Mouse (Mus musculus): ENCODE results near the gene Trim45. TPM values are rescaled to one million over a fixed set of nuclear protein-coding genes. Genes with fewer than 3 reads are reported as not detected.

Gene Trim45
- total and polyA plus RNA-seq, 3 experiments = 2.5 to 3.7 TPM; not detected in 1

DNA sequence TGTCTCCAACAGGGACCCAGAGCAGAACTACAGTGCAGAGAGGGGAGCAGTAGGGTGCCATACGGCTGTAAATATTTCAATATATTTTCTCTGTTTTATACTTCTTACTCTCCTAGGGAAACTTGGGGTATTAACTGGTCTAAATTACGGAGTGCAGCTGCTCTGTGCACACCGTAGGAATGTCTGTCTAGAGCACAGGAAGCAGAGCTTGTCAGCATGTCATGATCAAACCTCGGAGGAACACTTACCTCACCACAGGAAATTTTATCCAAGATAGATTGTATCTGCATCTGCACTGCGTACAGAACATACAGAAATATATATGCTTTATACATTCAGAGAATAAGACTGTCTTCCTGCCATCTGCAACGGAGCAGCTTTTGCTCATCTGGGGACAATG lies 13.4 kb upstream of the Trim45 start:
- DNase-seq (ENCODE audit: low read depth, low spot score) = no peak
- TF ChIP-seq USF1 (IDR thresholded peaks at IDR 0.05; ENCODE audit: low read depth, low read length) = no peak
- no peak for TF ChIP-seq E2F4 (IDR thresholded peaks at IDR 0.05; ENCODE audit: borderline replicate concordance, low read depth, low read length)
- no peak for TF ChIP-seq MAZ (IDR thresholded peaks at IDR 0.05; ENCODE audit: low read depth, low read length)
- TF ChIP-seq BHLHE40 (IDR thresholded peaks at IDR 0.05; ENCODE audit: borderline replicate concordance, low read depth, low read length) = no peak
- no peak for TF ChIP-seq ZMIZ1 (IDR thresholded peaks at IDR 0.05; ENCODE audit: low read depth, low read length)
- no peak for TF ChIP-seq GABPA (IDR thresholded peaks at IDR 0.05; ENCODE audit: low read depth, low read length)
- no peak for TF ChIP-seq POLR2A (IDR thresholded peaks at IDR 0.05; ENCODE audit: control insufficient read depth in 1 of 2, insufficient read depth in 1 of 2, low read depth in 1 of 2, low read length in 2 of 2, poor library complexity in 1 of 2)
- TF ChIP-seq HCFC1 (IDR thresholded peaks at IDR 0.05; ENCODE audit: low read depth, low read length) = no peak
- TF ChIP-seq NELFE (IDR thresholded peaks at IDR 0.05; ENCODE audit: low read depth, low read length) = no peak
- TF ChIP-seq TAL1 (IDR thresholded peaks at IDR 0.05; ENCODE audit: low read length) = no peak
- no peak for TF ChIP-seq MYC (IDR thresholded peaks at IDR 0.05; ENCODE audit: low read depth, low read length)
- peaks cover 0 to 7% of the 10 kb centered on the region in 2 experiments; a peak in 2 of 4 replicates for H3K36me3 ChIP-seq (ENCODE audit: control insufficient read depth in 1 of 2, insufficient read depth in 2 of 2, low read length in 2 of 2)

DNA sequence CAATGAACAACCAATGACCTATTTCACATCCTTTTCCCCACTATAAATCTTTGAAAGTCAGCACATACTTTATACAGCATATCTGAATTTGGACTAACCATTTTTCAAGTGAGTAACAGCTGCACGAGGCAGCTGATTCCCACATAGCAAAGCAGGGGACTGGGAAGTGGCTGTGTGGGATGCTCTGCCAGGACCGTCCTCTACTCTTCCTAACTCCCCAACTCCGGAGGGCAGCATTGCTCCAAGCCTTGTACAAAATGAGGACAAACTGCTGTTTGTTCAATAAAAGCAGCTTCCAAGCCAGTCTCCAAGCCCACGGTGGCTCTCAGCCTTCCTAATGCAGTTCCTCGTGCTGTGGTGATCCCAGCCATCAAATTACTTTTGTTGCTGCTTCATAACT lies 11.4 kb upstream of the Trim45 start:
- H3K9ac ChIP-seq (ENCODE audit: control insufficient read depth, low read depth, low read length, poor library complexity, severe bottlenecking) = no peak overlapping the region
- peaks cover 0 to 6% of the 10 kb centered on the region in 2 experiments; a peak in 2 of 4 replicates for H3K36me3 ChIP-seq (ENCODE audit: control insufficient read depth in 1 of 2, insufficient read depth in 2 of 2, low read length in 2 of 2)
- H3K9me3 ChIP-seq (replicated peaks; ENCODE audit: insufficient read depth, low read length) = no peaks in the 10 kb centered on the region
- H3K4me3 ChIP-seq (ENCODE audit: control insufficient read depth in 1 of 2, insufficient read depth in 1 of 2, low read depth in 2 of 2, low read length in 2 of 2) = no peak overlapping the region
- TF ChIP-seq MAFK (IDR thresholded peaks at IDR 0.05; ENCODE audit: borderline replicate concordance, low read depth, low read length) (no peak), ETS1 (IDR thresholded peaks at IDR 0.05; ENCODE audit: low read depth, low read length) (no peak), ZC3H11A (IDR thresholded peaks at IDR 0.05; ENCODE audit: low read depth, low read length) (no peak), POLR2A (IDR thresholded peaks at IDR 0.05; ENCODE audit: control insufficient read depth in 1 of 2, insufficient read depth in 1 of 2, low read depth in 1 of 2, low read length in 2 of 2, poor library complexity in 1 of 2) (no peak), TCF12 (IDR thresholded peaks at IDR 0.05; ENCODE audit: low read depth, low read length) (no peak), ELF1 (IDR thresholded peaks at IDR 0.05; ENCODE audit: low read depth, low read length) (no peak), MAX (IDR thresholded peaks at IDR 0.05; ENCODE audit: low read length) (no peak), POLR2AphosphoS5 (IDR thresholded peaks at IDR 0.05; ENCODE audit: borderline replicate concordance, low read depth, low read length) (no peak), JUND (IDR thresholded peaks at IDR 0.05; ENCODE audit: low read depth, low read length) (no peak), EP300 (IDR thresholded peaks at IDR 0.05; ENCODE audit: low read depth in 1 of 2, low read length in 2 of 2) (no peak), MAZ (IDR thresholded peaks at IDR 0.05; ENCODE audit: low read depth, low read length) (no peak)
- peaks cover 0 to 2% of the 10 kb centered on the region in 2 experiments; a peak in 2 of 4 replicates for H3K27me3 ChIP-seq (ENCODE audit: control insufficient read depth in 1 of 2, insufficient read depth in 2 of 2, low read length in 2 of 2)
- DNase-seq (ENCODE audit: low read depth, low spot score) = no peak
- H3K4me1 ChIP-seq (ENCODE audit: control insufficient read depth in 1 of 2, insufficient read depth in 2 of 2, low read length in 2 of 2) = peaks cover 0 to 3% of the 10 kb centered on the region in 2 experiments; a peak in 2 of 4 replicates
- H3K79me2 ChIP-seq (ENCODE audit: control insufficient read depth, insufficient read depth, low read length, poor library complexity) = no peaks in the 10 kb centered on the region
- H3K27ac ChIP-seq (ENCODE audit: control insufficient read depth, low read depth, low read length) = no peak overlapping the region

More for the DNA sequence above, 13.4 kb upstream of the Trim45 start:
- H3K4me3 ChIP-seq (ENCODE audit: control insufficient read depth in 1 of 2, insufficient read depth in 1 of 2, low read depth in 2 of 2, low read length in 2 of 2) = no peak overlapping the region
- H3K4me1 ChIP-seq (ENCODE audit: control insufficient read depth in 1 of 2, insufficient read depth in 2 of 2, low read length in 2 of 2) = peaks cover 0 to 3% of the 10 kb centered on the region in 2 experiments; a peak in 2 of 4 replicates
- no peak overlapping the region for H3K27ac ChIP-seq (ENCODE audit: control insufficient read depth, low read depth, low read length)
- H3K79me2 ChIP-seq (ENCODE audit: control insufficient read depth, insufficient read depth, low read length, poor library complexity) = no peaks in the 10 kb centered on the region
- H3K9ac ChIP-seq (ENCODE audit: control insufficient read depth, low read depth, low read length, poor library complexity, severe bottlenecking) = no peak overlapping the region
- H3K27me3 ChIP-seq (ENCODE audit: control insufficient read depth in 1 of 2, insufficient read depth in 2 of 2, low read length in 2 of 2) = peaks cover 0 to 2% of the 10 kb centered on the region in 2 experiments; a peak in 2 of 4 replicates
- H3K9me3 ChIP-seq (replicated peaks; ENCODE audit: insufficient read depth, low read length) = no peaks in the 10 kb centered on the region
